In genomic region chr2:33430771-33431699, GRCm38 (mm10) we compare ENCODE assay signal across 8 mouse cellular contexts. TPM values are rescaled to one million over a fixed set of nuclear protein-coding genes. Genes with fewer than 3 reads are reported as not detected.
DNase-seq lines count a peak whose midpoint lies in the region; ATAC-seq and TF ChIP-seq lines count a peak whose summit lies in the region.

Gene Zbtb34, minus strand, starts transcription at chr2:33431324.

- peaks cover 5% of the 10 kb centered on the region; the same call in 1 of the 2 replicates for H3K36me3 ChIP-seq in ES-E14 (ENCODE audit: control insufficient read depth, insufficient read depth, low read length, poor library complexity, severe bottlenecking)
- H3K36me3 ChIP-seq in embryonic facial prominence, embryonic 15.5 days, result 0 out of 2 replicates have a peak, but pooled peaks cover 4% of the 10 kb centered on the region
- H3K36me3 ChIP-seq in heart, embryonic 15.5 days, result peaks cover 9% of the 10 kb centered on the region; the same call in 1 of the 2 replicates
- peaks cover 15% of the 10 kb centered on the region; the same call in 1 of the 2 replicates for H3K36me3 ChIP-seq in lung, embryonic 14.5 days (ENCODE audit: insufficient read depth)

- in situ Hi-C loops in ES-E14 (cut with MboI; ENCODE audit: low sequenced_read_pairs in 2 of 2, unreplicated experiment in 2 of 2), result no loop called here

- peaks cover 13 to 26% of the 10 kb centered on the region in 2 experiments for H3K4me1 ChIP-seq in ES-E14 (ENCODE audit: control insufficient read depth in 2 of 2, insufficient read depth in 2 of 2, low read length in 2 of 2, poor library complexity in 1 of 2)
- peaks cover 45% of the 10 kb centered on the region for H3K4me1 ChIP-seq in bone marrow macrophage, adult 2 months (ENCODE audit: control insufficient read depth, insufficient read depth, low read length)
- peaks cover 47% of the 10 kb centered on the region for H3K4me1 ChIP-seq in embryonic facial prominence, embryonic 15.5 days
- peaks cover 24% of the 10 kb centered on the region for H3K4me1 ChIP-seq in heart, embryonic 15.5 days (replicated peaks)
- H3K4me1 ChIP-seq in lung, embryonic 14.5 days (ENCODE audit: insufficient read depth), result peaks cover 8% of the 10 kb centered on the region; the same call in 1 of the 2 replicates

- no peak for TF ChIP-seq POLR2A in bone marrow macrophage, adult 2 months (IDR thresholded peaks at IDR 0.05; ENCODE audit: borderline replicate concordance, low read depth, low read length)

- H3K27me3 ChIP-seq in embryonic facial prominence, embryonic 15.5 days, result no peaks in the 10 kb centered on the region
- no peaks in the 10 kb centered on the region for H3K27me3 ChIP-seq in heart, embryonic 15.5 days
- no peaks in the 10 kb centered on the region for H3K27me3 ChIP-seq in lung, embryonic 14.5 days (ENCODE audit: insufficient read depth, low read length)

- peak; percentile 70 for ATAC-seq in embryonic facial prominence, embryonic 15.5 days (ENCODE audit: insufficient number of reproducible peaks, low FRiP score, low TSS enrichment, low read depth)
- ATAC-seq in heart, embryonic 15.5 days (replicated peaks; ENCODE audit: insufficient number of reproducible peaks, insufficient read depth, low FRiP score, low read depth), result peak; percentile 77
- peak; percentile 74 for ATAC-seq in lung, embryonic 14.5 days (ENCODE audit: insufficient read depth)
- ATAC-seq in neutrophil, adult 5-6 weeks (ENCODE audit: extremely low read depth, insufficient number of reproducible peaks, low FRiP score, poor library complexity, severe bottlenecking), result peak; percentile 77

- H3K4me2 ChIP-seq in embryonic facial prominence, embryonic 15.5 days (replicated peaks), result peak within 1 kb of the TSS; percentile 80
- H3K4me2 ChIP-seq in heart, embryonic 15.5 days, result peak within 1 kb of the TSS; percentile 92
- H3K4me2 ChIP-seq in lung, embryonic 14.5 days, result peak within 1 kb of the TSS; percentile 90

- H3K9ac ChIP-seq in ES-E14 (ENCODE audit: insufficient read depth, low read depth, low read length, poor library complexity, severe bottlenecking), result peak within 1 kb of the TSS; percentile 83
- H3K9ac ChIP-seq in embryonic facial prominence, embryonic 15.5 days, result peak within 1 kb of the TSS; percentile 87
- H3K9ac ChIP-seq in heart, embryonic 15.5 days, result peak within 1 kb of the TSS; percentile 98
- peak within 1 kb of the TSS; percentile 92 for H3K9ac ChIP-seq in lung, embryonic 14.5 days

- peak; percentile 95 for TF ChIP-seq CTCF in bone marrow macrophage, adult 2 months (IDR thresholded peaks at IDR 0.05; ENCODE audit: low read depth, low read length)
- TF ChIP-seq CTCF in lung, embryonic 14.5 days (IDR thresholded peaks at IDR 0.05; ENCODE audit: low read depth), result peak; percentile 90

- peak within 1 kb of the TSS; percentile 86 to 100 for H3K4me3 ChIP-seq in ES-E14 (ENCODE audit: insufficient read depth in 1 of 2, low read depth in 1 of 2, low read length in 2 of 2, poor library complexity in 1 of 2, severe bottlenecking in 1 of 2)
- H3K4me3 ChIP-seq in bone marrow macrophage, adult 2 months (ENCODE audit: insufficient read depth, low read length), result peak within 1 kb of the TSS; percentile 83
- H3K4me3 ChIP-seq in embryonic facial prominence, embryonic 15.5 days (replicated peaks), result peak within 1 kb of the TSS; percentile 96
- H3K4me3 ChIP-seq in heart, embryonic 15.5 days, result peak within 1 kb of the TSS; percentile 98
- H3K4me3 ChIP-seq in lung, embryonic 14.5 days (ENCODE audit: low read depth, low read length), result peak within 1 kb of the TSS; percentile 98

- no peaks in the 10 kb centered on the region for H3K9me3 ChIP-seq in ES-E14 (ENCODE audit: control insufficient read depth, insufficient read depth, low read depth, low read length)
- H3K9me3 ChIP-seq in embryonic facial prominence, embryonic 15.5 days (replicated peaks), result no peaks in the 10 kb centered on the region
- H3K9me3 ChIP-seq in heart, embryonic 15.5 days (replicated peaks), result no peaks in the 10 kb centered on the region
- no peaks in the 10 kb centered on the region for H3K9me3 ChIP-seq in lung, embryonic 14.5 days (ENCODE audit: low read depth, low read length)

- WGBS in embryonic facial prominence, embryonic 15.5 days, result under 1% methylated on average over 72 of the region's 102 CpGs
- under 1% methylated on average over 81 of the region's 102 CpGs for WGBS in heart, embryonic 15.5 days
- WGBS in lung, embryonic 14.5 days, result under 1% methylated on average over 65 of the region's 102 CpGs

- peak within 1 kb of the TSS; percentile 83; the same call in 1 of the 2 replicates for H3K27ac ChIP-seq in ES-E14 (ENCODE audit: insufficient read depth, low read depth, low read length, poor library complexity, severe bottlenecking)
- H3K27ac ChIP-seq in bone marrow macrophage, adult 2 months (ENCODE audit: insufficient read depth, low read depth, low read length), result peak within 1 kb of the TSS; percentile 99
- peak within 1 kb of the TSS; percentile 85 for H3K27ac ChIP-seq in embryonic facial prominence, embryonic 15.5 days (replicated peaks)
- peak within 1 kb of the TSS; percentile 84 for H3K27ac ChIP-seq in heart, embryonic 15.5 days
- H3K27ac ChIP-seq in lung, embryonic 14.5 days (ENCODE audit: low read depth), result peak within 1 kb of the TSS; percentile 76

- DNase-seq in ES-E14 (ENCODE audit: low read depth, low spot score), result no peak
- DNase-seq in kidney, postnatal 14 days, result peak; percentile 83
- peak; percentile 80 for DNase-seq in lung, embryonic 14.5 days
- DNase-seq in thymus, postnatal 4 days, result peak; percentile 87

TF ChIP-seq in ES-E14, 5 proteins besides CTCF, POLR2A, EP300 and RAD21:
- 0 out of 2 replicates have a peak, but pooled peaks have one; percentile 17 for TF ChIP-seq HCFC1 (IDR thresholded peaks at IDR 0.05; ENCODE audit: borderline replicate concordance, insufficient read depth, low read length)
- TF ChIP-seq CHD2 (IDR thresholded peaks at IDR 0.05; ENCODE audit: low read depth, low read length), result no peak

RNA-seq across cellular contexts. Expression of gene Zbtb34, which starts in this region (rescaled TPM):
- 13.4 and 16.5 TPM in 2 replicates for total RNA-seq in ES-E14 (2012; rRNA removed)
- 18.2 and 18.6 TPM in 2 replicates for polyA plus RNA-seq in bone marrow macrophage, adult 2 months (2012; ENCODE audit: insufficient read depth, insufficient read length, missing spikeins)
- 7.2 and 7.9 TPM in 2 replicates for polyA plus RNA-seq in embryonic facial prominence, embryonic 15.5 days (2015; fragmentation: Nextera tagmentation; extraction: Ambion mirVana)
- 3.3 and 4.3 TPM in 2 replicates for polyA plus RNA-seq in heart, embryonic 15.5 days (2015; fragmentation: Nextera tagmentation; extraction: Ambion mirVana)
- 9.6 and 10.8 TPM in 2 replicates for polyA plus RNA-seq in lung, embryonic 14.5 days (2014; fragmentation: Nextera tagmentation; extraction: Ambion mirVana)
- total RNA-seq in neutrophil, adult 5-6 weeks (2017), result 4.5 and 4.8 TPM in 2 replicates
